Mouse (Mus musculus) limb, embryonic 11.5 days (tissue): Measurements from ENCODE around the gene Ablim1. TPM values are rescaled to one million over a fixed set of nuclear protein-coding genes. Genes with fewer than 3 reads are reported as not detected.

Experiments
- ATAC-seq: fragments of 200-750 bp; cut with Nextera tagmentation; 2 replicates; pipeline ENCODE4 v1.8.0; 2017; ENCODE audit warnings: low read depth; ENCODE audit not compliant: insufficient number of reproducible peaks, low FRiP score, low TSS enrichment
- DNase-seq: peaks from one replicate; pipeline ENCODE4 v3.0.0-alpha.2; 2015; ENCODE audit warnings: low spot score
- H3K27ac ChIP-seq: fragments of 300-500 bp; sonication (generic); replicated peaks from 2 replicates; pipeline ENCODE4 v1.5.1; 2014; ENCODE audit warnings: low read depth, mild to moderate bottlenecking, low read length
- H3K27me3 ChIP-seq: fragments of 300-500 bp; sonication (generic); 2 replicates; pipeline ENCODE4 v1.6.1; 2014; ENCODE audit warnings: mild to moderate bottlenecking, low read length, mixed read lengths; ENCODE audit not compliant: control insufficient read depth, insufficient read depth
- H3K36me3 ChIP-seq: fragments of 300-500 bp; sonication (generic); 2 replicates; pipeline ENCODE4 v1.6.1; 2014; ENCODE audit warnings: mild to moderate bottlenecking, low read length, moderate library complexity, mixed read lengths; ENCODE audit not compliant: control insufficient read depth, insufficient read depth
- H3K4me1 ChIP-seq: fragments of 300-500 bp; sonication (generic); 2 replicates; pipeline ENCODE4 v1.6.1; 2014; ENCODE audit warnings: low read length, mixed read lengths; ENCODE audit not compliant: control insufficient read depth, insufficient read depth
- H3K4me2 ChIP-seq: fragments of 300-500 bp; sonication (generic); 2 replicates; pipeline ENCODE4 v1.6.1; 2014; ENCODE audit warnings: low read depth, mild to moderate bottlenecking, moderate library complexity; ENCODE audit not compliant: severe bottlenecking
- H3K4me3 ChIP-seq: fragments of 300-500 bp; sonication (generic); 2 replicates; pipeline ENCODE4 v1.5.1; 2014; ENCODE audit warnings: low read depth, low read length
- H3K9ac ChIP-seq: fragments of 300-500 bp; sonication (generic); 2 replicates; pipeline ENCODE4 v1.6.1; 2014; ENCODE audit warnings: mild to moderate bottlenecking, low read length
- H3K9me3 ChIP-seq: fragments of 300-500 bp; sonication (generic); 2 replicates; pipeline ENCODE4 v1.6.1; 2016; ENCODE audit warnings: low read length; ENCODE audit not compliant: control insufficient read depth
- WGBS: fragments of 180-500 bp; shearing (Covaris S2); extraction: QIAGEN DNeasy Blood & Tissue Kit; methylation state at CpG from one replicate; pipeline ENCODE4 v1.1.7; 2014; 5-methylcytosine and 5-hydroxymethylcytosine counted together
- polyA plus RNA-seq: library from polyadenylated mRNA; unstranded; fragments of >200 nt; fragmentation: Nextera tagmentation; extraction: Ambion mirVana; gene quantifications from 2 replicates; pipeline ENCODE4 v1.2.1, GENCODE M21; 2014

Ablim1 gene
- polyA plus RNA-seq, 1 experiment from 2014 or later, result 16.8 TPM

- H3K9me3 ChIP-seq, result no peaks in the 10 kb centered on the region
- peaks cover 16% of the 10 kb centered on the region for H3K27me3 ChIP-seq
- H3K27ac ChIP-seq, result no peak overlapping the region; the same call in 1 of the 2 replicates
- peaks cover 15% of the 10 kb centered on the region for H3K4me1 ChIP-seq
- no peak for ATAC-seq
- no peak overlapping the region; the same call in 1 of the 2 replicates for H3K9ac ChIP-seq
- no peak overlapping the region for H3K4me3 ChIP-seq
- no peak overlapping the region for H3K4me2 ChIP-seq
- 26% methylated on average over 7 of the region's 7 CpGs for WGBS
- H3K36me3 ChIP-seq, result no peaks in the 10 kb centered on the region
- DNase-seq, result peak; percentile 40
These were observed 311.3 kb downstream of the Ablim1 start for GRCm38 (mm10) chr19:57003460-57003810.

- peaks cover 13% of the 10 kb centered on the region for H3K4me1 ChIP-seq
- WGBS, result 63% methylated on average over 12 of the region's 12 CpGs
- H3K27me3 ChIP-seq, result peaks cover 12% of the 10 kb centered on the region
- no peaks in the 10 kb centered on the region for H3K9me3 ChIP-seq
- no peaks in the 10 kb centered on the region for H3K36me3 ChIP-seq
- no peak overlapping the region; the same call in 1 of the 2 replicates for H3K9ac ChIP-seq
- DNase-seq (no peak), ATAC-seq (no peak)
- H3K27ac ChIP-seq, result no peak overlapping the region; the same call in 1 of the 2 replicates
- H3K4me3 ChIP-seq, result no peak overlapping the region
- H3K4me2 ChIP-seq, result no peak overlapping the region
These were observed 311.8 kb downstream of the Ablim1 start for GRCm38 (mm10) chr19:57002741-57003459.

- H3K36me3 ChIP-seq, result no peaks in the 10 kb centered on the region
- peaks cover 19% of the 10 kb centered on the region for H3K4me1 ChIP-seq
- no peak overlapping the region for H3K27ac ChIP-seq
- H3K27me3 ChIP-seq, result peaks cover 3% of the 10 kb centered on the region; the same call in 1 of the 2 replicates
- H3K4me3 ChIP-seq, result no peak overlapping the region
- WGBS, result 82% methylated on average over 4 of the region's 4 CpGs
- no peak overlapping the region for H3K4me2 ChIP-seq
- ATAC-seq (no peak), DNase-seq (no peak)
- H3K9me3 ChIP-seq, result no peaks in the 10 kb centered on the region
- no peak overlapping the region for H3K9ac ChIP-seq
These were observed 312.8 kb downstream of the Ablim1 start for GRCm38 (mm10) chr19:57001926-57002325.

- no peaks in the 10 kb centered on the region for H3K27me3 ChIP-seq
- no peak overlapping the region for H3K9ac ChIP-seq
- no peak overlapping the region for H3K27ac ChIP-seq
- no peaks in the 10 kb centered on the region for H3K9me3 ChIP-seq
- ATAC-seq (no peak), DNase-seq (no peak)
- 90% methylated on average over 5 of the region's 5 CpGs for WGBS
- H3K4me1 ChIP-seq, result peaks cover 27% of the 10 kb centered on the region
- no peak overlapping the region for H3K4me2 ChIP-seq
- H3K36me3 ChIP-seq, result no peaks in the 10 kb centered on the region
- no peak overlapping the region for H3K4me3 ChIP-seq
These were observed 314.1 kb downstream of the Ablim1 start for GRCm38 (mm10) chr19:57000592-57000991.

- H3K36me3 ChIP-seq, result no peaks in the 10 kb centered on the region
- no peak overlapping the region for H3K9ac ChIP-seq
- no peaks in the 10 kb centered on the region for H3K9me3 ChIP-seq
- ATAC-seq (no peak), DNase-seq (no peak)
- 65% methylated on average over 2 of the region's 2 CpGs for WGBS
- peaks cover 27% of the 10 kb centered on the region for H3K4me1 ChIP-seq
- H3K27ac ChIP-seq, result no peak overlapping the region
- H3K4me3 ChIP-seq, result no peak overlapping the region
- no peak overlapping the region for H3K4me2 ChIP-seq
- H3K27me3 ChIP-seq, result no peaks in the 10 kb centered on the region
These were observed 314.9 kb downstream of the Ablim1 start for GRCm38 (mm10) chr19:56999781-57000180.

- H3K4me2 ChIP-seq, result no peak overlapping the region
- peaks cover 27% of the 10 kb centered on the region for H3K4me1 ChIP-seq
- DNase-seq, result no peak
- H3K4me3 ChIP-seq, result no peak overlapping the region
- no peaks in the 10 kb centered on the region for H3K36me3 ChIP-seq
- H3K27me3 ChIP-seq, result no peaks in the 10 kb centered on the region
- no peaks in the 10 kb centered on the region for H3K9me3 ChIP-seq
- no peak overlapping the region; the same call in 1 of the 2 replicates for H3K27ac ChIP-seq
- ATAC-seq, result no peak
- WGBS, result 82% methylated on average over 2 of the region's 2 CpGs
- H3K9ac ChIP-seq, result no peak overlapping the region
These were observed 315.8 kb downstream of the Ablim1 start for GRCm38 (mm10) chr19:56998910-56999309.

GRCm38 (mm10) chr19:56998331-56998730 lies 316.4 kb downstream of the Ablim1 start:
- no peaks in the 10 kb centered on the region for H3K27me3 ChIP-seq
- H3K36me3 ChIP-seq, result no peaks in the 10 kb centered on the region
- no peak overlapping the region for H3K9ac ChIP-seq
- no peaks in the 10 kb centered on the region for H3K9me3 ChIP-seq
- H3K4me2 ChIP-seq, result no peak overlapping the region
- no peak overlapping the region; the same call in 1 of the 2 replicates for H3K27ac ChIP-seq
- no peak overlapping the region for H3K4me3 ChIP-seq
- H3K4me1 ChIP-seq, result peaks cover 22% of the 10 kb centered on the region
- DNase-seq, result no peak
- 89% methylated on average over 4 of the region's 4 CpGs for WGBS
- ATAC-seq, result no peak

- Histone ChIP-seq H3K36me3 (no peaks in the 10 kb centered on the region), H3K9ac (peak overlapping the region; percentile 37; the same call in 1 of the 2 replicates), H3K4me2 (peak overlapping the region; percentile 39), H3K27ac (peak overlapping the region; percentile 79), H3K4me3 (0 out of 2 replicates have a peak overlapping the region, but pooled peaks have one; percentile 5), H3K9me3 (no peaks in the 10 kb centered on the region), H3K4me1 (peaks cover 19% of the 10 kb centered on the region), H3K27me3 (no peaks in the 10 kb centered on the region)
- ATAC-seq, result peak; percentile 77
- peak; percentile 79 for DNase-seq
- 1% methylated on average over 10 of the region's 10 CpGs for WGBS
These were observed 317.5 kb downstream of the Ablim1 start for GRCm38 (mm10) chr19:56997164-56997599.
